Mouse (Mus musculus) cortical plate, adult 2 months (tissue): ENCODE data around the gene Lclat1.

Source experiments
- CTCF ChIP-seq: fragments of 200-500 bp; IDR thresholded peaks from 2 replicates; pipeline ENCODE4 v1.5.1; 2011; ENCODE audit warnings: mild to moderate bottlenecking, control low read depth, low read length; ENCODE audit not compliant: insufficient read depth; ENCODE audit errors: extremely low read depth
- POLR2A ChIP-seq: fragments of 200-500 bp; IDR thresholded peaks from 2 replicates; pipeline ENCODE4 v1.6.1; 2011; ENCODE audit warnings: mild to moderate bottlenecking, low read length, control low read depth; ENCODE audit not compliant: insufficient read depth; ENCODE audit errors: extremely low read depth

GRCm38 (mm10) chr17:73118134-73118533, 10.3 kb downstream of the Lclat1 start:
- no peak for TF ChIP-seq CTCF
- no peak for TF ChIP-seq POLR2A
